Mouse (Mus musculus) thymus, adult 2 months (tissue): ENCODE measurements around the gene Gabbr2. TPM values are rescaled to one million over a fixed set of nuclear protein-coding genes. Genes with fewer than 3 reads are reported as not detected.

Source experiments
- DNase-seq: peaks from one replicate; pipeline ENCODE4 v3.0.0; 2021
- H3K27ac ChIP-seq: fragments of 200-500 bp; 2 replicates; pipeline ENCODE4 v1.5.1; 2012; ENCODE audit warnings: low read length, control low read depth; ENCODE audit not compliant: control insufficient read depth, insufficient read depth
- H3K27me3 ChIP-seq: fragments of 200-500 bp; 2 replicates; pipeline ENCODE4 v1.6.1; 2012; ENCODE audit warnings: mild to moderate bottlenecking, low read length, moderate library complexity, mixed read lengths; ENCODE audit not compliant: control insufficient read depth, insufficient read depth
- H3K36me3 ChIP-seq: fragments of 200-500 bp; 2 replicates; pipeline ENCODE4 v1.6.1; 2012; ENCODE audit warnings: mild to moderate bottlenecking, low read length, moderate library complexity; ENCODE audit not compliant: control insufficient read depth, insufficient read depth
- H3K4me1 ChIP-seq: fragments of 200-500 bp; replicated peaks from 2 replicates; pipeline ENCODE4 v1.6.1; 2012; ENCODE audit warnings: low read length; ENCODE audit not compliant: control insufficient read depth, insufficient read depth
- H3K4me3 ChIP-seq: fragments of 200-500 bp; 2 replicates; pipeline ENCODE4 v1.5.1; 2012; ENCODE audit warnings: mild to moderate bottlenecking, low read length, control low read depth, moderate library complexity; ENCODE audit not compliant: control insufficient read depth, insufficient read depth
- CTCF ChIP-seq: fragments of 200-500 bp; IDR thresholded peaks from 2 replicates; pipeline ENCODE4 v1.5.1; 2012; ENCODE audit warnings: mild to moderate bottlenecking, control low read depth, low read length, moderate library complexity, borderline replicate concordance; ENCODE audit not compliant: control insufficient read depth, poor library complexity, insufficient read depth; ENCODE audit errors: extremely low read depth
- POLR2A ChIP-seq: fragments of 200-500 bp; IDR thresholded peaks from 2 replicates; pipeline ENCODE4 v1.6.1; 2012; ENCODE audit warnings: mild to moderate bottlenecking, low read length, control low read depth, moderate library complexity; ENCODE audit not compliant: control insufficient read depth, poor library complexity, insufficient read depth; ENCODE audit errors: extremely low read depth
- WGBS: fragments of 180-500 bp; shearing (Covaris S2); methylation state at CpG from one replicate; pipeline ENCODE4 v1.1.7; 2018; 5-methylcytosine and 5-hydroxymethylcytosine counted together
- polyA plus RNA-seq: library from polyadenylated mRNA; depleted of rRNA; stranded (reverse); fragments of >200 nt; gene quantifications from 2 replicates; pipeline ENCODE4 v1.2.3, GENCODE M21; 2012

The Gabbr2 gene
- polyA plus RNA-seq, 1 experiment = 0.20 TPM

- TF ChIP-seq CTCF (no peak), POLR2A (no peak)
- Histone ChIP-seq H3K27me3 (no peaks in the 10 kb centered on the region), H3K36me3 (no peaks in the 10 kb centered on the region), H3K4me3 (no peak overlapping the region), H3K27ac (no peak overlapping the region), H3K4me1 (peaks cover 18% of the 10 kb centered on the region)
- WGBS = 89% methylated on average over 6 of the region's 6 CpGs
- no peak for DNase-seq
These were observed 151.5 kb downstream of the Gabbr2 start for GRCm38 (mm10) chr4:46840146-46840545.

GRCm38 (mm10) chr4:46837362-46837761, 154.3 kb downstream of the Gabbr2 start:
- 88% methylated on average over 7 of the region's 7 CpGs for WGBS
- H3K36me3 ChIP-seq = no peaks in the 10 kb centered on the region
- no peak for DNase-seq
- H3K27me3 ChIP-seq = no peaks in the 10 kb centered on the region
- no peaks in the 10 kb centered on the region for H3K4me1 ChIP-seq
- H3K27ac ChIP-seq = no peak overlapping the region
- H3K4me3 ChIP-seq = no peak overlapping the region
- no peak for TF ChIP-seq POLR2A
- TF ChIP-seq CTCF = no peak

GRCm38 (mm10) chr4:46836065-46836464, 155.6 kb downstream of the Gabbr2 start:
- WGBS = 92% methylated on average over 18 of the region's 18 CpGs
- H3K4me1 ChIP-seq = no peaks in the 10 kb centered on the region
- TF ChIP-seq POLR2A = no peak
- TF ChIP-seq CTCF = no peak

GRCm38 (mm10) chr4:46835064-46835463, 156.6 kb downstream of the Gabbr2 start:
- H3K27ac ChIP-seq = no peak overlapping the region
- 97% methylated on average over 14 of the region's 14 CpGs for WGBS
- no peak for TF ChIP-seq CTCF
- no peak for TF ChIP-seq POLR2A
- no peak for DNase-seq
- no peak overlapping the region for H3K4me3 ChIP-seq
- H3K27me3 ChIP-seq = no peaks in the 10 kb centered on the region
- H3K4me1 ChIP-seq = no peaks in the 10 kb centered on the region
- no peaks in the 10 kb centered on the region for H3K36me3 ChIP-seq

More at GRCm38 (mm10) chr4:46836065-46836464, 155.6 kb downstream of the Gabbr2 start:
- Histone ChIP-seq H3K27ac (no peak overlapping the region), H3K36me3 (no peaks in the 10 kb centered on the region), H3K4me3 (no peak overlapping the region), H3K27me3 (no peaks in the 10 kb centered on the region)
- no peak for DNase-seq

- WGBS = 81% methylated on average over 12 of the region's 12 CpGs
- peak; percentile 23 for DNase-seq
- Histone ChIP-seq H3K36me3 (no peaks in the 10 kb centered on the region), H3K27ac (no peak overlapping the region), H3K4me3 (no peak overlapping the region), H3K27me3 (no peaks in the 10 kb centered on the region), H3K4me1 (0 out of 2 replicates have a peak, but pooled peaks cover 3% of the 10 kb centered on the region)
- TF ChIP-seq POLR2A = no peak
- peak; percentile 77 for TF ChIP-seq CTCF
These were observed 158.7 kb downstream of the Gabbr2 start for GRCm38 (mm10) chr4:46832834-46833544.

GRCm38 (mm10) chr4:46829656-46830055, 162.0 kb downstream of the Gabbr2 start:
- WGBS = 47% methylated on average over 2 of the region's 2 CpGs
- Histone ChIP-seq H3K27me3 (no peaks in the 10 kb centered on the region), H3K36me3 (no peaks in the 10 kb centered on the region), H3K4me3 (no peak overlapping the region), H3K4me1 (0 out of 2 replicates have a peak, but pooled peaks cover 3% of the 10 kb centered on the region), H3K27ac (no peak overlapping the region)
- no peak for DNase-seq
- TF ChIP-seq POLR2A (no peak), CTCF (no peak)

GRCm38 (mm10) chr4:46828141-46828571, 163.5 kb downstream of the Gabbr2 start:
- no peak for TF ChIP-seq CTCF
- TF ChIP-seq POLR2A = no peak
- Histone ChIP-seq H3K27me3 (no peaks in the 10 kb centered on the region), H3K4me3 (no peak overlapping the region), H3K27ac (no peak overlapping the region), H3K36me3 (no peaks in the 10 kb centered on the region), H3K4me1 (0 out of 2 replicates have a peak, but pooled peaks cover 3% of the 10 kb centered on the region)
- WGBS = 98% methylated on average over 5 of the region's 5 CpGs
- no peak for DNase-seq
